Mouse (Mus musculus): ENCODE results near the gene Dot1l.
A peak's percentile ranks its signal among the peaks of the same experiment; 100 is the strongest.

Gene Dot1l

GRCm38 (mm10) chr10:80793033-80793784, 38.2 kb downstream of the Dot1l start:
- DNase-seq, result peak; percentile 92

GRCm38 (mm10) chr10:80793803-80794202, 38.8 kb downstream of the Dot1l start:
- peak; percentile 92 for DNase-seq

- peak; percentile 91 for DNase-seq
Observed at GRCm38 (mm10) chr10:80794750-80795149, 39.7 kb downstream of the Dot1l start.

GRCm38 (mm10) chr10:80796307-80796848, 41.4 kb downstream of the Dot1l start:
- peak; percentile 91 for DNase-seq

GRCm38 (mm10) chr10:80797186-80798149, 42.5 kb downstream of the Dot1l start:
- no peak for DNase-seq

GRCm38 (mm10) chr10:80798150-80799006, 43.4 kb downstream of the Dot1l start, which contains the start of the genes Sf3a2 and Plekhj1:
Gene Sf3a2, plus strand, starts transcription at chr10:80798198.
Gene Plekhj1, minus strand, starts transcription at chr10:80798626.
- DNase-seq, result peak; percentile 99

- DNase-seq, result no peak
Observed at GRCm38 (mm10) chr10:80799070-80799566, 44.1 kb downstream of the Dot1l start.

- peak; percentile 92 for DNase-seq
Observed at GRCm38 (mm10) chr10:80802204-80802912, 47.4 kb downstream of the Dot1l start.

- peak; percentile 90 for DNase-seq
Observed at GRCm38 (mm10) chr10:80802996-80803395, 48.0 kb downstream of the Dot1l start.

GRCm38 (mm10) chr10:80804340-80804739, 49.3 kb downstream of the Dot1l start:
- peak; percentile 93 for DNase-seq

- no peak for DNase-seq
Observed at GRCm38 (mm10) chr10:80804916-80805315, 49.9 kb downstream of the Dot1l start, which contains the start of gene Amh. Gene Amh, plus strand, starts transcription at chr10:80805243.

GRCm38 (mm10) chr10:80805322-80805721, 50.3 kb downstream of the Dot1l start:
- DNase-seq, result no peak

GRCm38 (mm10) chr10:80805925-80806324, 50.9 kb downstream of the Dot1l start:
- DNase-seq, result peak; percentile 96

- peak; percentile 92 for DNase-seq
Observed at GRCm38 (mm10) chr10:80806341-80807056, 51.5 kb downstream of the Dot1l start.

- peak; percentile 98 for DNase-seq
Observed at GRCm38 (mm10) chr10:80807057-80807627, 52.1 kb downstream of the Dot1l start.

GRCm38 (mm10) chr10:80808099-80808984, 53.3 kb downstream of the Dot1l start:
- DNase-seq, result peak; percentile 94

GRCm38 (mm10) chr10:80808985-80809632, 54.1 kb downstream of the Dot1l start:
- DNase-seq, result no peak

- DNase-seq, result no peak
Observed at GRCm38 (mm10) chr10:80810084-80810483, 55.1 kb downstream of the Dot1l start.

Measured in heart, adult 11 months (tissue).